Mouse (Mus musculus): ENCODE measurements around the gene Pinlyp. TPM values are rescaled to one million over a fixed set of nuclear protein-coding genes. Genes with fewer than 3 reads are reported as not detected.

Gene Pinlyp
- polyA plus RNA-seq, 1 experiment from 2014 or later: 7.8 TPM

GRCm38 (mm10) chr7:24584876-24585275 is 39.0 kb upstream of the Pinlyp start:
- H3K4me1 ChIP-seq: peaks cover 17% of the 10 kb centered on the region; the same call in 1 of the 2 replicates
- no peak overlapping the region for H3K9ac ChIP-seq
- ATAC-seq (ENCODE audit: insufficient number of reproducible peaks, low FRiP score, low TSS enrichment, low read depth): no peak
- H3K36me3 ChIP-seq: no peaks in the 10 kb centered on the region
- no peak overlapping the region for H3K4me2 ChIP-seq
- H3K4me3 ChIP-seq: no peak overlapping the region
- no peak overlapping the region for H3K27ac ChIP-seq
- 90% methylated on average over 6 of the region's 6 CpGs for WGBS
- H3K27me3 ChIP-seq: peaks cover 26% of the 10 kb centered on the region
- no peaks in the 10 kb centered on the region; the same call in 1 of the 2 replicates for H3K9me3 ChIP-seq

- peaks cover 7% of the 10 kb centered on the region for H3K36me3 ChIP-seq
- 81% methylated on average over 10 of the region's 10 CpGs for WGBS
- H3K9me3 ChIP-seq: no peaks in the 10 kb centered on the region
- no peak for ATAC-seq (ENCODE audit: insufficient number of reproducible peaks, low FRiP score, low TSS enrichment, low read depth)
- no peak overlapping the region for H3K27ac ChIP-seq
- H3K4me3 ChIP-seq: no peak overlapping the region
- H3K4me2 ChIP-seq: no peak overlapping the region
- H3K4me1 ChIP-seq: no peaks in the 10 kb centered on the region
- H3K27me3 ChIP-seq: no peaks in the 10 kb centered on the region
- no peak overlapping the region for H3K9ac ChIP-seq
Observed at GRCm38 (mm10) chr7:24577811-24578210, 31.9 kb upstream of the Pinlyp start.

DNA sequence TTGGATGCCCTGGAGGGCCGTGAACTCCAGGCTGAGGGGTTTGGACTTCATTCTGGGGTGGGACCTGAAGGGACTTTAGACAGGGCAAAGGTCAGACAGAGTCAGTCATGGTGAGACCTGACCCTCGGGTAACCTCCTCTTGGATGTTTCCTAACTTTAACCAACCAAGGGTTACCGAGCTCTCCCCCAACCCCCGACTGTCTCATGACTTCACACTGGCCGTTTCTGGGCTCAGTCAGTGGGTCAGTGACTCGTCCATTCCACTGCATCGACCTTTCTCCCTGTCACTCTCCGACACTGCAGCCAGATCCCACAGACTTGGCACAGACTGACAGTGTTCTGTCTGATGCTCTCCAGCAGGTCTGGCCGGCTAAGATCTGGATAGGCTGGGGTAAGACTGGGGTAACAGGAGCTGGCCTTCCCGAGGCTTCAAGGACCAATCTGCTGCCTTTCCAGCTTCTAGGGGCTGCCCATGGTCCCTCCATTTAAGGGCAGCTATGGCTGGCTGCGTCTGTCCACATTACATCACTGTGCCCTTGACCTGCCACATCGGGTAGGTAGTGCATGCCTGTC is 28.4 kb upstream of the Pinlyp start:
- peaks cover 39% of the 10 kb centered on the region for H3K36me3 ChIP-seq
- no peak for ATAC-seq (ENCODE audit: insufficient number of reproducible peaks, low FRiP score, low TSS enrichment, low read depth)
- WGBS: 66% methylated on average over 12 of the region's 12 CpGs

DNA sequence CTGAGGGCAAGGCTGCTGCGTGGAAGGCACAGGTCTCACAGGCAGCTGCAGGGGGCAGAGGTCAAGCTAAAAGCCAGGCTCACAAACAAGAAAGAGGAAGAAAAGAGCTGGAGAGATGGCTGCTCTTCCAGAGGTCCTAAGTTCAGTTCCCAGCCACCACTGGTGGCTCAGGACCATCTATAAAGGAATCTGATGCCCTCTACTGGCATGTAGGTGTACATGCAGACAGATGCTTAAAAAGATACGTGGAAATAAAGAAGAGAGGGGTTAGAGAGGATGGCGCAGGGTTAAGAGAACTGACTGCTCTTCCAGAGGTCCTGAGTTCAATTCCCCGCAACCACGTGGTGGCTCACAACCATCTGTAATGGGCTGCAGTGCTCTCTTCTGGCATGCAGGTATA is 26.5 kb upstream of the Pinlyp start:
- H3K27ac ChIP-seq: no peak overlapping the region
- WGBS: 57% methylated on average over 5 of the region's 5 CpGs
- H3K4me1 ChIP-seq: no peaks in the 10 kb centered on the region
- H3K9me3 ChIP-seq: no peaks in the 10 kb centered on the region
- H3K4me3 ChIP-seq: no peak overlapping the region
- H3K27me3 ChIP-seq: no peaks in the 10 kb centered on the region
- H3K36me3 ChIP-seq: peaks cover 56% of the 10 kb centered on the region
- no peak overlapping the region for H3K9ac ChIP-seq
- H3K4me2 ChIP-seq: no peak overlapping the region
- ATAC-seq (ENCODE audit: insufficient number of reproducible peaks, low FRiP score, low TSS enrichment, low read depth): no peak

More for the DNA sequence above, 28.4 kb upstream of the Pinlyp start:
- Histone ChIP-seq H3K4me1 (no peaks in the 10 kb centered on the region), H3K9ac (no peak overlapping the region), H3K4me3 (no peak overlapping the region), H3K4me2 (no peak overlapping the region), H3K9me3 (no peaks in the 10 kb centered on the region), H3K27me3 (no peaks in the 10 kb centered on the region), H3K27ac (no peak overlapping the region)

DNA sequence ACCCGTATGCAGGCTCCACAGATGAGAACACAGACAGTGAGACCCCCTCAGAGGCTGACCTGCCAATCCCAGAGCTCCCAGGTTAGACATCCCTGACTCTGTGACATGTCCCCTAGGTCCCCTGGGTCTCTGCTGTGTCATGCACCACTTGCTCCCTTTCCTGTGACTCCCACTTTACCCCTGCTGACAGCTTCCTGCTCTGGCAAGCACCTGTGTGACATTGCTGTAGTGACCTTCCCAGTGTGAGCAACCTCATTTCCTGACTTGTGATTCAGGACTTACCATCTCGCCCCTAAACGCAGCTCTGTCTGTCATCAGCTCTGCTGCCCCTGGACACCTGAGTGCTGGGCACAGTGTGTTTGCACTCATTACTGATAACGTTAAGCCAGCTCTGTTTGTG is 25.2 kb upstream of the Pinlyp start:
- Histone ChIP-seq H3K4me1 (no peaks in the 10 kb centered on the region), H3K36me3 (peaks cover 69% of the 10 kb centered on the region), H3K9ac (no peak overlapping the region), H3K4me3 (no peak overlapping the region), H3K4me2 (no peak overlapping the region), H3K27ac (no peak overlapping the region), H3K27me3 (no peaks in the 10 kb centered on the region), H3K9me3 (no peaks in the 10 kb centered on the region)
- ATAC-seq (ENCODE audit: insufficient number of reproducible peaks, low FRiP score, low TSS enrichment, low read depth): no peak
- 75% methylated on average over 4 of the region's 4 CpGs for WGBS

DNA sequence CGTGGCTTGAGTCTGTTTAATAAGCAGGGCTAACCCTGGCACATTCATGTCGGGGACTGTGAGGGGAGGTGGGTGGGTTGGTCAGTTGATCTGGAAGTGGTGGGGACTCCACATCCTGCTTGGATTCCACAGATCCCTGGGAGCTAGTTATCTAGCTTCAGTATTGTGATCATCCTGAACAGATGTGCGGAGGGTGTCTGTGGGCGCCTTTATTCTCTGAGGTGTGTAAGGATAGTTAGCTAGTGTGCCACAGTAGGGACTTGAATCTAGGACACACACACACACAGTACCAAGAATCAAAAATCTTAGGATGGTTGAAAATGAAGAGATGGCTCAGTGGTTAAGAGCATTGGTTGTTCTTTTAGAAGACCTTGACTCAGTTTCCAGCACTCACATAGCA is 22.6 kb upstream of the Pinlyp start:
- WGBS: 92% methylated on average over 4 of the region's 4 CpGs
- H3K4me3 ChIP-seq: no peak overlapping the region
- no peak for ATAC-seq (ENCODE audit: insufficient number of reproducible peaks, low FRiP score, low TSS enrichment, low read depth)

DNA sequence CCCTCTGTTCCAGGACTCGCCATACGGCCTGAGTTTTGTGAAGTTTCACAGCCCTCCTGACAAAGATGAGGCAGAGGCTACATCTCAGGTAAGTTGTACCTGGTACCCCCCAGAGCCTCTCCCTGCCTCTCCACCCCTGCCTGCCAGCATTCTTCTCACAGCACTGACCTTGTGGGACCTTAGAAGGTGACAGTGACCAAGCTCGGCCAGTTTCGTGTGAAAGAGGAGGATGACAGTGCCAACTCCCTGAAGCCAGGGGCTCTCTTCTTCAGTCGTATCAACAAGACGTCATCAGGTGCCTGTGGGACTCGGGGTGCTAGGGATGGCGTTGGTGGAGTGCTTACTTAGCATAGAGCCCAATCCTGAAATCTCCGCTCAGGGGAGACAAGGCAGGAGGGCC is 20.3 kb upstream of the Pinlyp start:
- no peak overlapping the region for H3K4me2 ChIP-seq
- H3K4me3 ChIP-seq: no peak overlapping the region
- no peaks in the 10 kb centered on the region for H3K9me3 ChIP-seq
- H3K27ac ChIP-seq: no peak overlapping the region
- no peaks in the 10 kb centered on the region for H3K4me1 ChIP-seq
- H3K27me3 ChIP-seq: no peaks in the 10 kb centered on the region
- 92% methylated on average over 9 of the region's 9 CpGs for WGBS
- no peak overlapping the region for H3K9ac ChIP-seq
- ATAC-seq (ENCODE audit: insufficient number of reproducible peaks, low FRiP score, low TSS enrichment, low read depth): no peak
- H3K36me3 ChIP-seq: peaks cover 81% of the 10 kb centered on the region

More for the DNA sequence above, 22.6 kb upstream of the Pinlyp start:
- peaks cover 91% of the 10 kb centered on the region for H3K36me3 ChIP-seq
- H3K4me2 ChIP-seq: no peak overlapping the region
- H3K27ac ChIP-seq: no peak overlapping the region
- no peaks in the 10 kb centered on the region for H3K27me3 ChIP-seq
- no peak overlapping the region for H3K9ac ChIP-seq
- no peaks in the 10 kb centered on the region for H3K9me3 ChIP-seq
- H3K4me1 ChIP-seq: no peaks in the 10 kb centered on the region

- H3K4me1 ChIP-seq: no peaks in the 10 kb centered on the region
- no peak overlapping the region for H3K4me2 ChIP-seq
- H3K36me3 ChIP-seq: peaks cover 80% of the 10 kb centered on the region
- WGBS: 95% methylated on average over 11 of the region's 11 CpGs
- H3K27ac ChIP-seq: no peak overlapping the region
- ATAC-seq (ENCODE audit: insufficient number of reproducible peaks, low FRiP score, low TSS enrichment, low read depth): no peak
- H3K27me3 ChIP-seq: no peaks in the 10 kb centered on the region
- no peaks in the 10 kb centered on the region for H3K9me3 ChIP-seq
- H3K4me3 ChIP-seq: no peak overlapping the region
- H3K9ac ChIP-seq: no peak overlapping the region
Observed at GRCm38 (mm10) chr7:24565627-24566026, 19.7 kb upstream of the Pinlyp start.

GRCm38 (mm10) chr7:24564607-24565265 is 18.8 kb upstream of the Pinlyp start:
- no peaks in the 10 kb centered on the region for H3K27me3 ChIP-seq
- ATAC-seq (ENCODE audit: insufficient number of reproducible peaks, low FRiP score, low TSS enrichment, low read depth): 0 out of 2 replicates have a peak, but pooled peaks have one; percentile 26

DNA sequence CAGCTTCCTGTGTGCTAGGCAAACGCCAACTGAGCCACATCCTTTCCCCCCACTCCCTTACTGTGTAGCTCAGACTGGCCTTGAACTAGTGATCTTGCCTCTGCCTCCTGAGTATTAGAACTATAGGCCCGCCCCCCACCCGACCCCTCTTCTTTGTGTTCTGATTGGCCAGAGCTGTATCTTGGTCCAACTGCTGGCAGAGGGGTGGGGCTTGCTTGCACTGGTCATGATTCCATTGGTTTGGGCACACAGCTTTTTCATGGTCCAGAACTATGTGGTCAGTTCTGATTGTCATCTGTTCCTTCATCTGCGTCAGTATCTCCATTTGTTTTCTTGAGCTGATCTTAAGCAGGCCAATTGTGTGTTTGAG is 17.9 kb upstream of the Pinlyp start:
- no peak overlapping the region for H3K4me3 ChIP-seq
- H3K36me3 ChIP-seq: peaks cover 83% of the 10 kb centered on the region
- no peak overlapping the region for H3K27ac ChIP-seq
- no peak overlapping the region for H3K4me2 ChIP-seq
- H3K27me3 ChIP-seq: no peaks in the 10 kb centered on the region
- no peaks in the 10 kb centered on the region for H3K9me3 ChIP-seq
- H3K9ac ChIP-seq: no peak overlapping the region
- H3K4me1 ChIP-seq: no peaks in the 10 kb centered on the region
- no peak for ATAC-seq (ENCODE audit: insufficient number of reproducible peaks, low FRiP score, low TSS enrichment, low read depth)
- WGBS: 82% methylated on average over 4 of the region's 4 CpGs

More at GRCm38 (mm10) chr7:24564607-24565265, 18.8 kb upstream of the Pinlyp start:
- Histone ChIP-seq H3K4me1 (no peaks in the 10 kb centered on the region), H3K36me3 (peaks cover 80% of the 10 kb centered on the region), H3K9me3 (no peaks in the 10 kb centered on the region), H3K27ac (no peak overlapping the region), H3K4me3 (no peak overlapping the region), H3K9ac (no peak overlapping the region), H3K4me2 (no peak overlapping the region)
- WGBS: 58% methylated on average over 6 of the region's 6 CpGs

DNA sequence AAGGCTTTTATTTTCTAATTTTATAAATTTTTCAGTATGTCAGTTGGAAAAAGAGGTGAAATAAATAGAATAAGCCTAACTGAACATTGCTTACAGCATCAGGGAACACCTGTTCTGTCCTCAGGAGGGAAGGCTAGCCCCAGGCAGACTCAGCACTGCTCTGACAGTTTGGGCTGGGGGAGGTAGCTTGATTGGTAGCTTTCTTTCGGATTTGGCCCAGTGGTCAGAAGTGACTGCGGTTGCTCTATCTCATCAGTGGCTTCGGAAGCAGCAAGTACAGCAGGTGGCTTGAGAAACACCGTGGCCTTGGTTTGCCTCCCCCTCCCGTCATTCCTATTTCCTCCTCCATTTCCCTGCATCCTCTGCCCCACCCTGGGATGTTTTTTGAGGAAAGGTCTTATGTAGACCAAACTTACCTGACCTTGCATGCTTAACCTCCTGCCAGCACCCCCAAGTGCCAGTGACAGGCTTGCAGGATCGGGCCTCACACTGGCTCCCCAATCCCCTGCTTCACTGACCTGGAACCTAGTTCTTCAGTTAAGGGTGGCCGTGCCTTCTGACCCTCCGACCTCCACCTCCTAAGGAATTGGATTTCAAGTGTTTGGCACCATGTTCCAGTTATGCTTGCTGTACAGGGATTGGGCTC is 17.4 kb upstream of the Pinlyp start:
- H3K4me3 ChIP-seq: no peak overlapping the region
- H3K36me3 ChIP-seq: peaks cover 81% of the 10 kb centered on the region
- H3K4me1 ChIP-seq: no peaks in the 10 kb centered on the region
- no peaks in the 10 kb centered on the region for H3K9me3 ChIP-seq
- H3K9ac ChIP-seq: no peak overlapping the region
- no peak overlapping the region for H3K4me2 ChIP-seq
- ATAC-seq (ENCODE audit: insufficient number of reproducible peaks, low FRiP score, low TSS enrichment, low read depth): no peak
- no peak overlapping the region for H3K27ac ChIP-seq
- 89% methylated on average over 8 of the region's 8 CpGs for WGBS
- H3K27me3 ChIP-seq: no peaks in the 10 kb centered on the region

DNA sequence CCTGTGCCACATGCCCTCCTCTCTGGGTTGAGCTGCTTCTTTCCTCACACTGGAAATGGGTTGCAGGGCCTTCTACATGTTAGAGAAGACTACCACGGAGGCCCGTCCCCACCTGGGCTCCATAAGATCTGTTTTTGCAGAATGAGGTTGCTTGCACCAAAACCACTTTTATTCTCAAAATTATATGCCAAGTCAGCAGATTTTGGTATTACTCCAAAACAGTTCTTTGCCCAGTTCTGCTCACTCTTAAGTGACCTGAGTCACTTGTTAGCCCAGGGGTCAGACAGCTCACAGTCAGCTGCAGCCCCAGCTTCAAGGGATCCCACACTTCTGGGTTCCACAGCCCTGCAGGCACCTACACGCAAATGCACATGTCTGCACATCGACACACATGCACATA is 15.5 kb upstream of the Pinlyp start:
- Histone ChIP-seq H3K4me2 (no peak overlapping the region), H3K36me3 (peaks cover 67% of the 10 kb centered on the region), H3K4me3 (no peak overlapping the region), H3K9me3 (no peaks in the 10 kb centered on the region), H3K27me3 (no peaks in the 10 kb centered on the region), H3K4me1 (no peaks in the 10 kb centered on the region), H3K9ac (no peak overlapping the region), H3K27ac (no peak overlapping the region)
- ATAC-seq (ENCODE audit: insufficient number of reproducible peaks, low FRiP score, low TSS enrichment, low read depth): no peak
- WGBS: 77% methylated on average over 4 of the region's 4 CpGs
